Mouse (Mus musculus) hindbrain, postnatal 0 days (tissue): Measurements from ENCODE around the gene Smarcc2. TPM values are rescaled to one million over a fixed set of nuclear protein-coding genes. Genes with fewer than 3 reads are reported as not detected.
A peak's percentile ranks its signal among the peaks of the same experiment; 100 is the strongest.

Experiments
- ATAC-seq: fragments of 200-750 bp; cut with Nextera tagmentation; 2 replicates; pipeline ENCODE4 v1.8.0; 2017; ENCODE audit warnings: mild to moderate bottlenecking, moderate TSS enrichment, moderate library complexity
- DNase-seq: peaks from one replicate; pipeline ENCODE4 v3.0.0-alpha.2; 2015; ENCODE audit warnings: low spot score
- H3K27ac ChIP-seq: fragments of 300-500 bp; sonication (generic); 2 replicates; pipeline ENCODE4 v1.5.1; 2014; ENCODE audit warnings: mild to moderate bottlenecking
- H3K27me3 ChIP-seq: fragments of 300-500 bp; sonication (generic); 2 replicates; pipeline ENCODE4 v1.6.1; 2014; ENCODE audit warnings: low read length, mixed read lengths; ENCODE audit not compliant: insufficient read depth
- H3K36me3 ChIP-seq: fragments of 300-500 bp; sonication (generic); 2 replicates; pipeline ENCODE4 v1.6.1; 2014; ENCODE audit warnings: low read length, mixed read lengths; ENCODE audit not compliant: insufficient read depth
- H3K4me1 ChIP-seq: fragments of 300-500 bp; sonication (generic); 2 replicates; pipeline ENCODE4 v1.6.1; 2014; ENCODE audit warnings: antibody characterized with exemption, low read length, mixed read lengths; ENCODE audit not compliant: insufficient read depth
- H3K4me2 ChIP-seq: fragments of 300-500 bp; sonication (generic); 2 replicates; pipeline ENCODE4 v1.6.1; 2014; ENCODE audit warnings: low read depth, mild to moderate bottlenecking, low read length, moderate library complexity, mixed read lengths
- H3K4me3 ChIP-seq: fragments of 300-500 bp; sonication (generic); 2 replicates; pipeline ENCODE4 v1.5.1; 2014; ENCODE audit warnings: low read length
- H3K9ac ChIP-seq: fragments of 300-500 bp; sonication (generic); replicated peaks from 2 replicates; pipeline ENCODE4 v1.6.1; 2014; ENCODE audit warnings: mild to moderate bottlenecking, low read length, moderate library complexity, mixed read lengths
- H3K9me3 ChIP-seq: fragments of 300-500 bp; sonication (generic); 2 replicates; pipeline ENCODE4 v1.6.1; 2016; ENCODE audit warnings: low read length, mixed read lengths
- CTCF ChIP-seq: IDR thresholded peaks from 2 replicates; pipeline ENCODE4 v1.5.1; 2016; ENCODE audit warnings: antibody characterized with exemption, control low read depth, low read depth
- WGBS: fragments of 180-500 bp; shearing (Covaris S2); extraction: QIAGEN DNeasy Blood & Tissue Kit; methylation state at CpG from one replicate; pipeline ENCODE4 v1.1.7; 2014; 5-methylcytosine and 5-hydroxymethylcytosine counted together
- polyA plus RNA-seq: library from polyadenylated mRNA; unstranded; fragments of >200 nt; fragmentation: Nextera tagmentation; extraction: Ambion mirVana; gene quantifications from 2 replicates; pipeline ENCODE4 v1.2.1, GENCODE M21; 2015
- total RNA-seq: library from RNA; depleted of rRNA; stranded (reverse); fragments of >200 nt; gene quantifications from 2 replicates; pipeline ENCODE4 v1.2.3, GENCODE M21; 2014

The Smarcc2 gene
- total and polyA plus RNA-seq, 2 experiments from 2014 or later: 112 to 174 TPM

- no peak overlapping the region for H3K4me2 ChIP-seq
- no peaks in the 10 kb centered on the region for H3K4me1 ChIP-seq
- TF ChIP-seq CTCF: no peak
- H3K27me3 ChIP-seq: no peaks in the 10 kb centered on the region
- WGBS: 67% methylated on average over 10 of the region's 10 CpGs
- no peak overlapping the region for H3K27ac ChIP-seq
- no peak for ATAC-seq
- no peak overlapping the region for H3K9ac ChIP-seq
- no peaks in the 10 kb centered on the region for H3K9me3 ChIP-seq
- H3K4me3 ChIP-seq: no peak overlapping the region
- DNase-seq: no peak
- peaks cover 27% of the 10 kb centered on the region for H3K36me3 ChIP-seq
These were observed 17.5 kb upstream of the Smarcc2 start for GRCm38 (mm10) chr10:128441324-128442119.

- H3K4me3 ChIP-seq: no peak overlapping the region
- no peak overlapping the region for H3K9ac ChIP-seq
- no peaks in the 10 kb centered on the region for H3K4me1 ChIP-seq
- DNase-seq (no peak), ATAC-seq (no peak)
- H3K4me2 ChIP-seq: no peak overlapping the region
- H3K27me3 ChIP-seq: no peaks in the 10 kb centered on the region
- WGBS: 89% methylated on average over 1 of the region's 1 CpGs
- TF ChIP-seq CTCF: no peak
- no peaks in the 10 kb centered on the region for H3K9me3 ChIP-seq
- H3K36me3 ChIP-seq: peaks cover 19% of the 10 kb centered on the region
- no peak overlapping the region for H3K27ac ChIP-seq
These were observed 16.3 kb upstream of the Smarcc2 start for GRCm38 (mm10) chr10:128442718-128443117.

GRCm38 (mm10) chr10:128444354-128444753 is 14.7 kb upstream of the Smarcc2 start:
- Histone ChIP-seq H3K27me3 (no peaks in the 10 kb centered on the region), H3K9me3 (no peaks in the 10 kb centered on the region), H3K27ac (no peak overlapping the region), H3K4me2 (no peak overlapping the region), H3K4me1 (no peaks in the 10 kb centered on the region), H3K9ac (no peak overlapping the region), H3K36me3 (peaks cover 7% of the 10 kb centered on the region; the same call in 1 of the 2 replicates), H3K4me3 (no peak overlapping the region)
- ATAC-seq (no peak), DNase-seq (no peak)
- 77% methylated on average over 6 of the region's 6 CpGs for WGBS
- no peak for TF ChIP-seq CTCF

GRCm38 (mm10) chr10:128445407-128445806 is 13.6 kb upstream of the Smarcc2 start:
- Histone ChIP-seq H3K4me1 (no peaks in the 10 kb centered on the region), H3K9me3 (no peaks in the 10 kb centered on the region), H3K27me3 (no peaks in the 10 kb centered on the region), H3K27ac (no peak overlapping the region), H3K9ac (no peak overlapping the region), H3K4me2 (no peak overlapping the region), H3K36me3 (peaks cover 2% of the 10 kb centered on the region; the same call in 1 of the 2 replicates), H3K4me3 (no peak overlapping the region)
- WGBS: 82% methylated on average over 4 of the region's 4 CpGs
- TF ChIP-seq CTCF: no peak
- DNase-seq (no peak), ATAC-seq (no peak)

GRCm38 (mm10) chr10:128451014-128451413 is 8.0 kb upstream of the Smarcc2 start:
- no peaks in the 10 kb centered on the region for H3K9me3 ChIP-seq
- no peak overlapping the region for H3K27ac ChIP-seq
- H3K4me3 ChIP-seq: no peak overlapping the region
- no peak for TF ChIP-seq CTCF
- H3K4me2 ChIP-seq: no peak overlapping the region
- H3K27me3 ChIP-seq: no peaks in the 10 kb centered on the region
- DNase-seq: no peak
- H3K4me1 ChIP-seq: no peaks in the 10 kb centered on the region
- no peak for ATAC-seq
- H3K36me3 ChIP-seq: no peaks in the 10 kb centered on the region
- no peak overlapping the region for H3K9ac ChIP-seq
- 80% methylated on average over 6 of the region's 6 CpGs for WGBS

GRCm38 (mm10) chr10:128454471-128454870 is 4.6 kb upstream of the Smarcc2 start:
- Histone ChIP-seq H3K4me1 (no peaks in the 10 kb centered on the region), H3K27ac (no peak overlapping the region), H3K4me2 (no peak overlapping the region), H3K9me3 (no peaks in the 10 kb centered on the region), H3K27me3 (no peaks in the 10 kb centered on the region), H3K36me3 (no peaks in the 10 kb centered on the region), H3K9ac (no peak overlapping the region), H3K4me3 (no peak overlapping the region)
- 83% methylated on average over 3 of the region's 3 CpGs for WGBS
- no peak for ATAC-seq
- no peak for TF ChIP-seq CTCF
- DNase-seq: no peak

GRCm38 (mm10) chr10:128455280-128455679 is 3.8 kb upstream of the Smarcc2 start:
- peak overlapping the region; percentile 51; the same call in 1 of the 2 replicates for H3K27ac ChIP-seq
- 0 out of 2 replicates have a peak overlapping the region, but pooled peaks have one; percentile 8 for H3K4me3 ChIP-seq
- no peaks in the 10 kb centered on the region for H3K9me3 ChIP-seq
- H3K36me3 ChIP-seq: no peaks in the 10 kb centered on the region
- peak; percentile 57; the same call in 1 of the 2 replicates for ATAC-seq
- 3% methylated on average over 6 of the region's 6 CpGs for WGBS
- no peak overlapping the region; the same call in 1 of the 2 replicates for H3K9ac ChIP-seq
- H3K27me3 ChIP-seq: no peaks in the 10 kb centered on the region
- peak; percentile 79 for TF ChIP-seq CTCF
- DNase-seq: peak; percentile 93
- peak overlapping the region; percentile 31; the same call in 1 of the 2 replicates for H3K4me2 ChIP-seq
- 0 out of 2 replicates have a peak, but pooled peaks cover under 1% of the 10 kb centered on the region for H3K4me1 ChIP-seq
